Mouse (Mus musculus): ENCODE results near the gene Sugp2.

DNA sequence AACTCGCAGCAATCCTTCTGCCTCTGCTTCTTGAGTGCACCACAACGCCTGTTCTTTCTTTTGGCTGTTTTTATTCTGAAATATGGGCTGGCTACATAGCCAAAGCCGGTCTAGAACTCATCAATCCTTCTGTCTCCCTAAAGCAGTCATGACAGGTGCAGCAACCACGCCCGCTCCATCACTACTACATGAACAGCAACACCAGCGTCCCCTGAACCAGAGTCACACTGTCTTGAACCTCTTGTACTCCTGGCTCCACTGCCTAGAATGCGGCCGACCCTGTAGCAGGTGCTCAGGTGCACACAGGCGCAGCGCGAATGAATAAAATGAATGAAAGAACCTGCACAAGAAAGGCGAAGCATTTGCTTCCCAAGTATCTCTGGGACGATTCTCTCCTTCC, 420 bp upstream of the Sugp2 start:
- TF ChIP-seq CTCF (conservative IDR thresholded peaks at IDR 0.05 in 1 of 2, IDR thresholded peaks at IDR 0.05 in 1 of 2; ENCODE audit: low read depth in 2 of 2, low read length in 2 of 2) (no peak), POLR2A (IDR thresholded peaks at IDR 0.05; ENCODE audit: low read depth, low read length) (no peak), EP300 (IDR thresholded peaks at IDR 0.05; ENCODE audit: low read length) (no peak), NRF1 (IDR thresholded peaks at IDR 0.05; ENCODE audit: low read depth, low read length) (no peak), MAX (IDR thresholded peaks at IDR 0.05; ENCODE audit: low read length) (no peak), MAZ (IDR thresholded peaks at IDR 0.05; ENCODE audit: low read depth, low read length) (no peak), ZMIZ1 (IDR thresholded peaks at IDR 0.05; ENCODE audit: low read depth, low read length) (no peak), HCFC1 (IDR thresholded peaks at IDR 0.05; ENCODE audit: low read depth, low read length) (no peak), RAD21 (IDR thresholded peaks at IDR 0.05; ENCODE audit: low read depth, low read length) (no peak), MXI1 (IDR thresholded peaks at IDR 0.05; ENCODE audit: low read depth, low read length) (no peak), NELFE (IDR thresholded peaks at IDR 0.05; ENCODE audit: low read depth, low read length) (no peak), CHD2 (IDR thresholded peaks at IDR 0.05; ENCODE audit: low read length) (no peak), JUND (conservative IDR thresholded peaks at IDR 0.05; ENCODE audit: low read depth, low read length) (no peak)

Data from CH12.LX (cell line).